Mouse (Mus musculus) CH12.LX (cell line): ENCODE data around the gene Ddi2. TPM values are rescaled to one million over a fixed set of nuclear protein-coding genes. Genes with fewer than 3 reads are reported as not detected.

Source experiments
- DNase-seq: peaks from one replicate; pipeline ENCODE4 v3.0.0-alpha.2; 2013; ENCODE audit errors: extremely low read depth
- H3K27ac ChIP-seq: 2 replicates; pipeline ENCODE4 v1.5.1; 2012; ENCODE audit warnings: low read depth, mild to moderate bottlenecking, control low read depth, moderate library complexity; ENCODE audit not compliant: insufficient read depth
- H3K27me3 ChIP-seq: replicated peaks from 2 replicates; pipeline ENCODE3; 2012; ENCODE audit warnings: inconsistent platforms
- H3K36me3 ChIP-seq, 2 experiments: replicated peaks in 1 of 2; 2 replicates each; pipeline versions ENCODE3 to v1.6.1; 2012; ENCODE audit warnings: inconsistent platforms in 1 of 2, low read length in 1 of 2, mild to moderate bottlenecking in 1 of 2, mixed read lengths in 1 of 2, moderate library complexity in 1 of 2; ENCODE audit not compliant: control insufficient read depth in 1 of 2, insufficient read depth in 1 of 2
- H3K4me1 ChIP-seq, 2 experiments: 2 replicates each; pipeline ENCODE4 v1.6.1; 2012; ENCODE audit warnings: inconsistent platforms in 1 of 2, moderate library complexity in 1 of 2; ENCODE audit not compliant: insufficient read depth in 2 of 2, control insufficient read depth in 1 of 2
- H3K4me2 ChIP-seq: 2 replicates; pipeline ENCODE4 v1.6.1; 2012; ENCODE audit warnings: low read depth, mild to moderate bottlenecking, control low read depth; ENCODE audit not compliant: poor library complexity, insufficient read depth, severe bottlenecking
- H3K4me3 ChIP-seq, 3 experiments: fragments of 150-350 bp in 1 of 3; sonication (generic) in 1 of 3; replicated peaks in 1 of 3; 2 replicates each; pipeline versions ENCODE3 to v1.5.1; 2011 to 2012; ENCODE audit warnings: low read depth in 2 of 3, low read length in 2 of 3, mild to moderate bottlenecking in 2 of 3, moderate library complexity in 2 of 3, control low read depth in 1 of 3, improper control_type of control experiment in 1 of 3, inconsistent platforms in 1 of 3, mixed read lengths in 1 of 3; ENCODE audit not compliant: poor library complexity in 1 of 3
- H3K79me2 ChIP-seq: replicated peaks from 2 replicates; pipeline ENCODE4 v1.6.1; 2012; ENCODE audit warnings: mild to moderate bottlenecking, moderate library complexity; ENCODE audit not compliant: control insufficient read depth, poor library complexity, insufficient read depth, severe bottlenecking; ENCODE audit errors: extremely low read depth
- H3K9ac ChIP-seq: 2 replicates; pipeline ENCODE4 v1.6.1; 2012; ENCODE audit warnings: low read depth, mild to moderate bottlenecking, control low read depth, moderate library complexity; ENCODE audit not compliant: insufficient read depth
- H3K9me3 ChIP-seq: replicated peaks from 2 replicates; pipeline ENCODE3; 2012; ENCODE audit warnings: low read length, inconsistent platforms, mixed read lengths
- BHLHE40 ChIP-seq: IDR thresholded peaks from 2 replicates; pipeline ENCODE4 v1.6.1; 2011; ENCODE audit warnings: mild to moderate bottlenecking, low read depth, low read length, improper control_type of control experiment
- CHD2 ChIP-seq: IDR thresholded peaks from 2 replicates; pipeline ENCODE4 v1.6.1; 2011; ENCODE audit warnings: low read length, improper control_type of control experiment
- CTCF ChIP-seq, 2 experiments: IDR thresholded peaks in 1 of 2; conservative IDR thresholded peaks in 1 of 2; 2 replicates each; pipeline ENCODE4 v1.5.1; 2011 to 2012; ENCODE audit warnings: low read depth in 2 of 2, low read length in 2 of 2, improper control_type of control experiment in 1 of 2, inconsistent platforms in 1 of 2, mild to moderate bottlenecking in 1 of 2, moderate library complexity in 1 of 2
- ELF1 ChIP-seq: IDR thresholded peaks from 2 replicates; pipeline ENCODE4 v1.6.1; 2014; ENCODE audit warnings: low read depth, mild to moderate bottlenecking, inconsistent platforms, low read length, improper control_type of control experiment
- EP300 ChIP-seq: IDR thresholded peaks from 2 replicates; pipeline ENCODE4 v1.6.1; 2011; ENCODE audit warnings: low read length, improper control_type of control experiment
- GABPA ChIP-seq: IDR thresholded peaks from 2 replicates; pipeline ENCODE4 v1.6.1; 2012; ENCODE audit warnings: low read depth, low read length, improper control_type of control experiment, inconsistent platforms; ENCODE audit not compliant: insufficient replicate concordance
- HCFC1 ChIP-seq: IDR thresholded peaks from 2 replicates; pipeline ENCODE4 v1.6.1; 2012; ENCODE audit warnings: low read depth, mild to moderate bottlenecking, inconsistent platforms, low read length, improper control_type of control experiment
- JUN ChIP-seq: IDR thresholded peaks from 2 replicates; pipeline ENCODE4 v1.6.1; 2011; ENCODE audit warnings: low read depth, mild to moderate bottlenecking, low read length, improper control_type of control experiment, moderate library complexity; ENCODE audit not compliant: insufficient read depth
- MEF2A ChIP-seq: IDR thresholded peaks from 2 replicates; pipeline ENCODE4 v1.6.1; 2014; ENCODE audit warnings: low read depth, mild to moderate bottlenecking, inconsistent platforms, low read length, improper control_type of control experiment, borderline replicate concordance
- NELFE ChIP-seq: IDR thresholded peaks from 2 replicates; pipeline ENCODE4 v1.6.1; 2011; ENCODE audit warnings: low read depth, low read length, improper control_type of control experiment
- RAD21 ChIP-seq: IDR thresholded peaks from 2 replicates; pipeline ENCODE4 v1.6.1; 2011; ENCODE audit warnings: low read depth, mild to moderate bottlenecking, low read length, improper control_type of control experiment, moderate library complexity
- SMC3 ChIP-seq: IDR thresholded peaks from 2 replicates; pipeline ENCODE4 v1.6.1; 2011; ENCODE audit warnings: low read depth, low read length, improper control_type of control experiment
- ZC3H11A ChIP-seq: IDR thresholded peaks from 2 replicates; pipeline ENCODE4 v1.6.1; 2012; ENCODE audit warnings: low read depth, mild to moderate bottlenecking, inconsistent platforms, low read length, improper control_type of control experiment
- ZMIZ1 ChIP-seq: IDR thresholded peaks from 2 replicates; pipeline ENCODE4 v1.6.1; 2012; ENCODE audit warnings: low read depth, mild to moderate bottlenecking, inconsistent platforms, low read length, improper control_type of control experiment
- ZNF384 ChIP-seq: IDR thresholded peaks from 2 replicates; pipeline ENCODE4 v1.6.1; 2012; ENCODE audit warnings: low read depth, low read length, improper control_type of control experiment, inconsistent platforms
- dilution Hi-C: fragments of 300-500 bp; cut with MboI; formaldehyde crosslinking; loops from 2 replicates; pipeline ENCODE4 v1.14.3; 2020; ENCODE audit warnings: low sequenced_read_pairs; ENCODE audit not compliant: extremely low pct_unique_long_range_greater_than_20kb, extremely low pct_ligation_motif_present
- in situ Hi-C: fragments of 300-500 bp; cut with MboI; formaldehyde crosslinking; loops from 3 replicates; pipeline ENCODE4 v1.14.3; 2019; ENCODE audit warnings: low sequenced_read_pairs, low pct_ligation_motif_present, low pct_unique_long_range_greater_than_20kb, mixed read lengths
- polyA plus RNA-seq: library from polyadenylated mRNA; unstranded; fragments of >175 nt; gene quantifications from 2 replicates; pipeline ENCODE4 v1.2.1, GENCODE M21; 2012; ENCODE audit warnings: low read depth; ENCODE audit not compliant: insufficient read length
- total RNA-seq, 2 experiments: library from RNA; depleted of rRNA; stranded (reverse); fragments of 300-350 nt in 1 of 2; fragments of >200 nt in 1 of 2; gene quantifications; 2 replicates each; pipeline ENCODE4 v1.2.3; 2012 to 2014

Ddi2 gene
- total and polyA plus RNA-seq, 3 experiments = 18.0 to 37.3 (median 19.9) TPM

DNA sequence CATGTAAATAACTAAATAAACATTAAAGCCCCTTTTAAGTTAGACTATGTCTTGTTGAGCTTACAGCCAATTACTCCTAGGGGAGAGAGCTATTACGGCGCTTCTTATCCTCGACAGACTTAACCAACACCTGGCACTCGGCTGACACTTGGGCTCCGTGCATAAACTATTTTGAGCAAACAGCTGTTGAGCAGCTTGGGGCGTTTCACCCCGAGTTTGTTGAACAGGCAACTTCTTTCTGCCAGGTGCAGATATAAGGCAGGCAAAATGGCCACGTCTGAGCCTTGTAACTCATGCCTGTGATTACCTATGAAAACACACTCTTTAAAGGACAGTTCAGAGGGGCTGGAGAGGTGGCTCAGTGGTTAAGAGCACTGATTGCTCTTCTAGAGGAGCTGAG, 14.8 kb upstream of the Ddi2 start:
- Histone ChIP-seq H3K9me3 (no peaks in the 10 kb centered on the region), H3K4me2 (no peak overlapping the region), H3K27ac (no peak overlapping the region), H3K4me3 (no peak overlapping the region), H3K79me2 (no peaks in the 10 kb centered on the region), H3K4me1 (peaks cover 0 to 8% of the 10 kb centered on the region in 2 experiments; a peak in 2 of 4 replicates), H3K9ac (no peak overlapping the region), H3K27me3 (no peaks in the 10 kb centered on the region), H3K36me3 (no peaks in the 10 kb centered on the region)
- dilution Hi-C loops (no loop called here), in situ Hi-C loops (no loop called here)
- DNase-seq = no peak
- TF ChIP-seq SMC3 (no peak), CHD2 (no peak), HCFC1 (no peak), BHLHE40 (no peak), ZMIZ1 (no peak), RAD21 (no peak), ELF1 (no peak), NELFE (no peak), GABPA (no peak), CTCF (conservative IDR thresholded peaks at IDR 0.05 in 1 of 2, IDR thresholded peaks at IDR 0.05 in 1 of 2; ENCODE audit: low read depth in 2 of 2, low read length in 2 of 2) (no peak), ZC3H11A (no peak), MEF2A (no peak), EP300 (no peak), JUN (no peak), ZNF384 (no peak)

DNA sequence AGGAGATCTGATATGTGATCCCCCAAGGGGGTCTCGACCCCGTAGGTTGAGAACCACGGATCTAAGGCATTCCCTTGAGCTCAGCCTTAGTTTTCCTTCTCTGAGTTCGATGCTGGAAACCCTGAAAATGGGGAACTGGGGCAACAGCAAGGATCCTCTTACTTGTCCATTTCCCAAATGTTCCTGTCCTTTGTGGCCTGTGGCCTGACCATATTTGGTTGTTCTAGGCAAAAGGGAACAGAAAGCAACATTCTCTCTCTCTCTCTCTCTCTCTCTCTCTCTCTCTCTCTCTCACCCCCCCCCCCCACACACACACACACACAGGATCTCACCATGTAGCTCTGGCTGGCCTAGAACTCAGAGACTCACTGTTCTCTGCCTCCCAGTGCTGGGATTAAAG, 13.6 kb upstream of the Ddi2 start:
- no peak overlapping the region for H3K27ac ChIP-seq

More for the DNA sequence above, 13.6 kb upstream of the Ddi2 start:
- no peak overlapping the region for H3K4me3 ChIP-seq
- H3K4me1 ChIP-seq = peaks cover 0 to 8% of the 10 kb centered on the region in 2 experiments; a peak in 2 of 4 replicates
- H3K27me3 ChIP-seq = no peaks in the 10 kb centered on the region
- no peak for DNase-seq
- dilution Hi-C loops (no loop called here), in situ Hi-C loops (no loop called here)
- TF ChIP-seq SMC3 = no peak
- no peak overlapping the region for H3K9ac ChIP-seq
- no peaks in the 10 kb centered on the region for H3K9me3 ChIP-seq
- H3K79me2 ChIP-seq = no peaks in the 10 kb centered on the region
- H3K36me3 ChIP-seq = no peaks in the 10 kb centered on the region
- H3K4me2 ChIP-seq = no peak overlapping the region
